In genomic region chr7:102541251-102541650, GRCm38 (mm10) we compare ENCODE assay signal across 1 mouse cellular context.
TF ChIP-seq lines count a peak whose summit lies in the region.

No protein-coding gene starts in this region.

TF ChIP-seq in MEL, 35 proteins besides CTCF, POLR2A, EP300 and RAD21 (continued from another document):
- TF ChIP-seq ELF1 (IDR thresholded peaks at IDR 0.05; ENCODE audit: low read depth, low read length) (0 out of 2 replicates have a peak, but pooled peaks have one; percentile 28), CHD2 (IDR thresholded peaks at IDR 0.05; ENCODE audit: low read length) (no peak)
TF ChIP-seq in MEL: peak in this region for 2.
